Mouse (Mus musculus) kidney, postnatal 4 days (tissue): ENCODE data around the gene Hsd17b1.

ENCODE experiments used
- DNase-seq, 2 experiments: peaks; one replicate each; pipeline ENCODE4 v3.0.0; 2021; ENCODE audit warnings: mixed read lengths in 2 of 2

Hsd17b1 gene

DNA sequence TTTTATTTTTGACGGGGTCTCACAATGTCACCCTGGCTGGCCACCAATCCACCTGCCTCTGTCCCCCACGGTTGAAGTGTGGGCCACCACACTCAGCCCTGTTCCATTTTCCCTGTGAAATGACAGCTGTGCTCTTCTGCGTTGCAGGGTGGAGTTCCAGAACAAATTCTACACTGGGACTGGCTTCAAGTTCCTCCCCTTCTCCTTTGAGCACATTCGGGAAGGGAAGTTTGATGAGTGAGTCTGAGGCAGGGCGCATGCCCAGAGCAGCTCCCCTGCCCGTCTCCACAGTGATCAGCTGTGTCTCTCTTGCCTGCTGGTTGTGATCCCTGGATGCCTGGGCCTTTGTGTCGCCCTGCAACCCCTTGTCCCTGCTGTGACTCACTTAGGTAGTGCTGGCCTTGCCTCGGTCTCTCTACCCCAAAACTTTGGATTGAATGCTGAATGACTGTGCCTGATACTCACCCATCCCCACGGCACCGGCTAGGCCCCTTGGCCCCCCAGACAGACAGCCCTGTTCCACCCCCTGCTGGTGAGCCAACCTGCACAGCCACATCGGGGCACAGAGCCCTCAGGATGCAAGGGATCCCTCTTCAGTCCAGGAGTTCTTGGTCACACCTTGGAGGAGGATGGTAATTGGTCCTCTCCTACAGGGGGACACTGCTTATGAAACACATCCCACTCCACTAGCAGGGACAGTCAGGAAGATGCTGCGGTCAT, 15.9 kb upstream of the Hsd17b1 start:
- DNase-seq, result peak in 1 of 2 experiments; percentile 27

DNA sequence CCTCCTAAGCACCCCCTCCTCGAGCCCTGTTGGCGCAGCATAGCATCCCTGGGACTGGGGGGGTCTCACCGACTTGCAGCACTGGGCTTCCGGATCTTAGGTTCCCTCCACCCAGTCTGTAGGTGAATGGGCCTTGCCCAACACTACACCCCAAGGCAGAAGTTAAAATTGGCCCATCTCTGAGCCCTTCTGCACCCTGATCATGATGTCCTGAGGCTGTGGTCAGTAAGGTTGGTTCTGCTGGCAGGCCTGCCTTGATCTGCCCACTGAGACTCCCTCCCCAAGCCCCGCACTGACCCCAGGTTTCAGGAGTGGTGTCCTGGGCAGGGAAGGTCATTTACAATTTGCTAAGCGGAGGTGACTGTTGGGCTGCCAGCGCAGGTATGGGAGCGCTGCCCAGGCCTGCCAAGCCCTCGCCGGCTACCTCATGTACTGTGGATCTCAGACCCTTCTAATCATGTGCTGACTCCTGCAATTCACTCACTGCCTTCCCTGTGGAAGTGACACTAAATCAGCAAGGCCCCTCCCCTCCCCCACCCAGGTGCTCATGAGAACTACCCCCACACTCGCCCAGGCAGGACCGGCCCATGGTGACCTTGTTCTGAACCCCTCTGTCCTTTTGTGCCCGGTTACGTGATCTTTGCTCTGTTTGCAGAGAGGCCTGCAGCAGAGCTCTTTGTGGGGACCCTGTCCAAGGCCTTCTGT, 15.1 kb upstream of the Hsd17b1 start:
- peak in 1 of 2 experiments; percentile 34 for DNase-seq

DNA sequence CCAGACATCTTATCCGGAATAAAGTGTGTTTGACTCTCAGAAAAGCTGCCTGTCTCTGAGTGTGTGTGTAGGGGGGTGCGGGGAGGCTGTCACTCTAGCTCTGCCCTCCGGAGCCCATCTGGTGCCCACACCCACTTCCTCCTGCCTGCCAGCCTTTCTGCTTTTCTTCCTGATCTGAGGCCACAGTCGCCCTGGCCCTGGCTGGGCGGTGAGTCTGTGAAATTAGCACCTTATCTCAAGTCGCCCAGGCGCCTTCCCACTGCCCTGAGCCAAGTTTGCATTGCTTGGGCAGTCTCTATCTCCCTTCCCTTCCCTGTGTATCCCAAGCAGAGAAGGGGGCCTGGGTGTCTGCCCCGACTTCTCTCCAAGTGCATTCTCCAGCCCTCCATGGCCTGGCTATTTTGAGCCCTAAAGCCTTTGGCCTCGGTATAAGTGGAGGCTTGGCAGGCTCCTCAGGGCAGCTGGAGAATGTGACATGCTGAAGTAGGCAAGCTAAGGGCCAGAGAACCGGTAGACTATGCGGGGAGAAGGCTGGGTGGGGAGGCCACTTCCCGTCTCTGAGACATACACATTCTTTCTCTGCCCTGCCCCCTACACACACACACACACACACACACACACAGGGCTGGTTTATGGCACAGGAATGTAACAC, 14.4 kb upstream of the Hsd17b1 start:
- peak; percentile 67 to 78 for DNase-seq

DNA sequence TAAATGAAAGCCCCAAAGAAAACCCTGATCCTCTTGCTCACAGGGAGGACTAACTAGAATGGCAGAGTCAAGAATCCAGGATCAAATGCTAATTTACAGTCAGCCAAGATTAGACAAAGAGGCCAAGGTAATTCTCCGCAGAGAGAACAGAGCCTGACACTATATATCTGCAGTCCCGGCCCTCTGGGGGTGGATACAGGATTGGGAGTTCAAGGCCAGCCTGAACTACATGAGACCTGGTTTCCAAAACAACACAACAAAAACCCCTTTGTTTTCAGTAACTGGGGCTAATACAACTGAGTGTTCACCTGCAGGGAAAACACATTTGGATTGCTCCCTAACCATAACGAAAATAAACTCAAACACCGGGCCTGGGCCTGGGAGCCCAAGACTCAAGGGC, 13.7 kb upstream of the Hsd17b1 start:
- DNase-seq, result no peak

DNA sequence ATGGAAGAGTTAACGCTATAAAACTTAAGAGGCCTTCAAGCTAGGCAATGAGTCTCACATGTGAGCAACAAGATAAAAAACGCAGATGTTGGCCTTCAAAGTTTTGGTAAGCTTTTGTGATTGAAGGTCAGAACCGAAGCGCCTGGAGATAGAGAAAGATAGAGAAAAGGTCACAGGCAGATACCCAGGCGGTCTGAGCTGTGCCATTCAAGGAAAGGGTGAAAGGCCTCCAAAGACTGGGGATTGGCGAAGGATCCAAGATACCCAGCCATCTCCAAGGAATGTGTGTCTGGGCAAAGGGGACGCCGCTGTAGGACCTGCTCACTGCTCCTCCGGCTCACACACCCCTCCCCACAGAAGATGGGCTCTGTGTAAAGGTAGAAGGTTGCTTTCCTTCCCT, 13.2 kb upstream of the Hsd17b1 start:
- DNase-seq, result no peak

DNA sequence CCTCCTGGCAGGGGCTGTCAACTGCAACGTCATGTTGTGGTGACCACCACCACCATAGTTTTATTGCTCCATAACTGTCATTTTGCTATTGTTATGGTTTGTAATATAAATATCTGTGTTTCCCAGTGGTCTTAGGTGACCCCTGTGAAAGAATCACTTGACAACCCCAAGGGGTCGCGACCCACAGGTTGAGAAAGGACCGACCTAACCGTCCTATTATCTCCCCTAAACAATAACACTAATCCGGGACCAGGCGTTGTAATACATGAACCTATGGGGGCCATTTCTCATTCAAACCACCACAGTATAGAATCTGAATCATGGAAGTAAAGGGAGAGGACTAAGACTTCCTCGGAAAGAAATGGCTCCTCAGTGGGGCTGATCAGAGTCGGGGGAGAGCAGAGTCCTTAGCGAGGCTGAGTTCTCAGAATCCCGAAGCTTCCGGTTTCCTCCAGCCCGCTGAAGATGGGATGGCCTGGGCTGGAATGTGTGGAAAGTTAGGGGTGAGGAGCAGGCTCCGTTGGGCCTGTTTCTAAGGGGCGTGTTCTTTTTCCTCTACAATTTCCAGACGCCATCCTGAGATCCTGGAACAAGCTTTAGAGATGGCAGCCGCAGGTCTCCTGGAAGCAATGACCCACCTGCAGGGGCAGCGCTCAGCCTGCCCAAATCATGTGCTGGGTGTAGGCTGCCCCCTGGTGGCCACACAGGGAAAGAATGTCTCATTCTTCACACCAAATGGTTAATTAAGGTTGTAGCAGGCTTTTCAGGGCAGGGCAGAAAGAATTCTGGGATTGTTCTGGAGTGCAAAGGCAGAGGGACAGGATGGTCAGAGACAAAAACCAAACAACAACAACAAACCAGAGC, 11.4 kb upstream of the Hsd17b1 start:
- peak; percentile 93 to 94 for DNase-seq

DNA sequence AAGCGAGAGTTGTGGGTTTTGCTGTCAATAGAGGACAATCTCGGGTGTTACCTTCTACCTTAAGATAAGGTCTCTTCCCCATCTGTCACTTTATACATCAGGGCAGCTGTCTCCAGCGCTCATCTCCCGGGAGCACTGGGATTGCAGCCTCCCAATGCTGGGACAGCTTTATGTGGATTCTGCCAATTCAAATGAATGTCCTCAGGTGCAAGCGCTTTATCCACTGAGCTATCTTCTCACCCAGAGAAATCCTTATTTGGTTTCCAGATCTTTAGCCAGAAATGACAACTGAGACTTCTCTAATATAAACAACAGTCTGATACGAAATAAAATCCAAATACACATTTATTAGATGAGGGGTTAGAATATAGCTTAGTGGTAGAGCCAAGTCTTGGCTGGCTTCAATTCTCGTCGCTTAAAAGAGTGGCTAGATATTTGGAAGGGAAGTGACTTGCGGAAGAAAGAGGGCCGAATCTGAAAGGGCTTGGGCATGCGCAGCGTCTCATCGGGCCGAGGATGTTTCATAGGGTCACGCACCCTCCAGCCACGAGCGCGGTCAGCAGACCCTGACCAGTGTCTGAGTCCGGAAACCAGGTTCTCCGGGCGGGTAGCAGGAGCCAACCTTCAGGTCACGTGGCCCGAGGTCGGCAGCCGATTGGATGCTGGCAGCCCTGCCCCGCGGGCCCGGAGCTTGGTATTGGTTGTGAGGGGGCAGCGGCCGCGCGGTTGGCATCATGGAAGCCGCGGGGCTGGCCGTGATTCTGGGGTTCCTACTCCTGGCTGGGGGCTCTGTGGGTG, 8.6 kb upstream of the Hsd17b1 start, which contains the start of gene Naglu:
Gene Naglu (plus strand): TSS at position 622 of the 798 bp plus-strand sequence.
- peak; percentile 96 to 98 for DNase-seq

DNA sequence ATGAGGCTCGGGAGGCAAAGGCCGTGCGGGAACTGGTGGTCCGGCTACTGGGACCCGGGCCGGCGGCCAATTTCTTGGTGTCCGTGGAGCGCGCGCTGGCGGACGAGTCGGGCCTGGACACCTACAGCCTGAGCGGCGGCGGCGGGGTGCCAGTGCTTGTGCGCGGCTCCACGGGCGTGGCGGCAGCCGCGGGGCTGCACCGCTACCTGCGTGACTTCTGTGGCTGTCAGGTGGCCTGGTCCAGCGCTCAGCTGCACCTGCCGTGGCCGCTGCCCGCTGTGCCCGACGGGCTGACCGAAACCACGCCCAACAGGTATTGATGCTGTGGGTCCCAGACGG, 8.1 kb upstream of the Hsd17b1 start:
- DNase-seq, result no peak

DNA sequence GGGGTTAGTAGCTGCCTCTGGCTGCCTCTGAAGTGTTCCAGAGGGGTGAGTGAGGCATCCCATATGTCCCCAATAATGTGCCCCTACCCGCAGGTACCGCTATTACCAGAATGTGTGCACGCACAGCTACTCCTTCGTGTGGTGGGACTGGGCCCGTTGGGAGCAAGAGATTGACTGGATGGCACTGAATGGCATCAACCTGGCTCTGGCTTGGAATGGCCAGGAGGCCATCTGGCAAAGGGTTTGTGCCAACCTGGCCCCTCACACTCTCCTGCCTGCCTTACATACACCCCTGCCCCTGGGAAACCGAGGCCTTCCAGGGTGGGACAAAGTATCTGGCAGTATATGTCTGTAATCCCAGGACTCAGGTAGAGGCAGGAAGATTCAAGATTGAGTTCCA, 7.2 kb upstream of the Hsd17b1 start:
- no peak for DNase-seq

DNA sequence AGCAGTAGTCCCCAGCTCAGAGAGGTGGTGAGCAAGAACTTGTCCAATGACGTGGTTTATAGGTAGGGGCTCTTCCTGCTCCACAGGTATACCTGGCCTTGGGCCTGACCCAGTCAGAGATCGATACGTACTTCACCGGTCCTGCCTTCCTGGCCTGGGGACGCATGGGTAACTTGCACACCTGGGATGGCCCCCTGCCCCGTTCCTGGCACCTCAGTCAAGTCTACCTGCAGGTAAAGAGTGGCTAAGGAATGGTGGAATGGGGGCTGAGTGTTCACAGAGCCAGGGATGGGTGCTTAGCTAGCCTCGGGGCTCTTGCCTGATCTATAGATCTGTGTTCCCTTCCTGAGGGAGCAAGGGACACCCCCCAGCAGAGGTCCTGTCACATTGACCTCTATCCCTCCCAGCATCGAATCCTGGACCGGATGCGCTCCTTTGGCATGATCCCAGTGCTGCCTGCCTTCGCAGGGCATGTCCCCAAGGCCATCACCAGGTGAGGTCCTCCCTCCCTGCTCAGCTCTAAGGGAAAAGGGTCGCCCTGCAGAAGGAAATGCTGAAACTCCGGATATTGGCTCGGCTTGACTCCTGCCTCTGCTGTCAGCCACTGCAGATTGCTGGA, 6.3 kb upstream of the Hsd17b1 start:
- no peak for DNase-seq

DNA sequence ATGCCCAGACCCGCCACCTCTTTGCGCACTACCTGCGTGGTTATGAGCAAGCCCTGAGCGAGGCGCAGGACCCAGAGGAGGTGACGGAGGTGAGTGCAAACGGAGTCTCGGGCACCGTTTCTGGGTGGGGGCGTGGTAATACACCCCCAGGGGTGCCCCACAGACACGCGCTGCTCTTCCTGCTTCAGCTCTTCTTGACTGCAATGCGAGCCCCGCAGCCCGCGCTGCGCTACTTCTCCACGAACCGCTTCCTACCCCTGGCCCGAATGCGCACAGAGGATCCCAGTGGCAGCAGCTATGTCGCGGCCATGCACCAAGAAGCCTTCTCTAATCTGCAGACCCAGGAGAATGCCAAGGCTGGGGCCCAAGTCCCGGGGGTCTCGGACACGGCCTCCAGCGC, 1.5 kb downstream of the Hsd17b1 start:
- DNase-seq, result peak in 1 of 2 experiments; percentile 43

DNA sequence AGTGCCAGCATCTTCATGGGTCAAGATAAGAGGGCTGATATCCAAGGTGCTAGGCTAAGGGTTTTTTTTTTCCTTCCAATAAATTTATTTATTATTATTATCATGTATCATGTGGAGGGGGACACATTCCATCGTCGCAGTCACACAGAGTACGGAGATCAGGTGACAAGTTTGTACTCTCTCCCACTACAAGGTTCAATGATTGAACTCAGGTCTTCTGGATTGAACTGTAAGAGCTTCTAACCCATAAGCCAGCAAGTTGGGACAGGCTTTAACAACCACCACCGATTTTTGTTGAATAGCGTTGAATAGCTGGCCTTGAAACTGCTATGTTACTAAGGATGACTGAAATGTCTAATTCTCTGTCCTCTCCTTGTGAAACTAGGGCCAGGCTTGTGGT, 2.2 kb downstream of the Hsd17b1 start:
- no peak for DNase-seq

DNA sequence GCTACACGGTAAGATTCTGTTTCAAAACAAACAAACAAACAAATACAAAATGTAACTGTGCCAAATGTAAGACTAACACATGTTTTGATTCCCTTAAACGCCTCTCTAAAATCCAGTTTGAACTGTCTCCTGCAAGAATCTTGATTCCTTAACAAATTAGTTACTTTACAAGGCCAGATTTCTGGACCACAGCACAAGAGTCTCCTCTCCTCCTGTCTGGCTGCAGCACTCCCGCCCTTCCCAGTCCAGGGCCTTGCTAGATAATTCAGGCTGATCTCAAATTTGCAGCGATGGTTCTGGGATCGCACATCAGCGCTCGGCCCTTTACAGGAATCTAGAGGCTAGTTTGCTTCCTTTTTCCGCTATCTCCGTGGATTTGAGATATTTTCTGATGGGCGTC, 3.4 kb downstream of the Hsd17b1 start:
- DNase-seq, result peak in 1 of 2 experiments; percentile 34

DNA sequence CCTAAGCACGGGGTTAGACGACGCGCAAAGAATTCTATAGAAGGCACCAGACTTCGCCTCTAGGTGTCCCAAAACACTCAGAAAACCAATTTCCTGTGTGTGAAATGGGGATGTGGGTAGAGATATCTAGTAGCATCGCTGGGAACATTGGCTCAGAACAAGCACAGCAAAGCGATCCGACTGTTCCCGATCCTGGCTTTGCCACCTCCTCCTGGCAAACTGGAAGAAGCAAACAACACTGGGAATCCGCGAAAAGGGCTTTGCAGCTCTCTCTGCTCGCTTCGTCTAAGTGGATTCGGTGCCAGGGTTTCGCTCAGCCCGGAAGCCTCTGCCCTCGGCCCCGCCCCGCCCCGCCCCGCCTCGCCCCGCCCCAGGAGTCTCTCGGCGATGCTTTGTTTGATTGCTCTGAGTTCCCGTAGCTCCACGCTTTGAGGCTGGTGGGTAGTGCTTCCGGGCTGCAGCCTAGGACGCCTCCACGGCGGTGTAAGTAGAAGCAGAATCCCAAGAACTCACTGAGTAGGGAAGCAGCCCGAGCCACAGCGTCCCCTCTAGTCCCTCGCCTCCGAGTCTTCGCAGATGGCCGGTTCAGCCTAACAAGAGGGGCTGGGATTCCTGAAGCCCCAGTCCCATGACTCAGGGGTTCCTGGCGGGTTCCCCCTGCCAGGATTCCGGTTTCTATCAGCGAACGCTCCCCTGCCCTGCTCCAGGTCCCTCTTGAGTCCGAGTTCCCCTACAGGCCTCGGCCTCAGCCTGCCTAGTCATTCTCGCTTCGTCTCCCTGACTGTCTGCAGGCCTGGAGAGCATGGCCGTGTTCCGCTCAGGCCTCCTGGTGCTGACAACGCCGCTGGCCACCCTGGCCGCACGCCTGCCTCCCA, 4.2 kb downstream of the Hsd17b1 start, which contains the start of gene Coasy:
Gene Coasy (plus strand): TSS at position 358 of the 875 bp plus-strand sequence.
- peak; percentile 86 to 92 for DNase-seq

DNA sequence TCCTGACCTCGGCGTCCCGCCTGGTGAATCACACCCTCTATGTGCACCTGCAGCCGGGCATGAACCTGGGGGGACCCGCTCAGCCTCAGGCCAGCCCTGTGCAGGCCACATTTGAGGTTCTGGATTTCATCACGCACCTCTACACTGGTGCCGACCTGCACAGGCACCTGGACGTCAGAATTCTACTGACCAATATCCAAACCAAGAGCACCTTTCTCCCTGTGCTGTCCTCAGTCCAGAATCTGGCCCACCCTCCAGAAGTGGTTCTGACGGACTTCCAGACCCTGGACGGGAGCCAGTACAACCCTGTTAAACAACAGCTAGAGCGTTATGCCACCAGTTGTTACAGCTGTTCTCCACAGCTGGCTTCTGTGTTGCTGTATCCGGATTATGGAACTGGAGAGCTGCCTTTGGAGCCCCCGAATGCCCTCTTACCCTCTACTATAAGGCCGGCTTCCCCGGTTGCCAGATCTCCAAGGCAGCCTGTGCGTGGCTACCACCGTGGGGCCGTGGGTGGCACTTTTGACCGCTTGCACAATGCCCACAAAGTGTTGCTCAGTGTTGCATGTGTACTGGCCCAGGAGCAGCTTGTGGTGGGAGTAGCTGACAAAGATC, 5.0 kb downstream of the Hsd17b1 start:
- DNase-seq, result peak; percentile 49 to 69

DNA sequence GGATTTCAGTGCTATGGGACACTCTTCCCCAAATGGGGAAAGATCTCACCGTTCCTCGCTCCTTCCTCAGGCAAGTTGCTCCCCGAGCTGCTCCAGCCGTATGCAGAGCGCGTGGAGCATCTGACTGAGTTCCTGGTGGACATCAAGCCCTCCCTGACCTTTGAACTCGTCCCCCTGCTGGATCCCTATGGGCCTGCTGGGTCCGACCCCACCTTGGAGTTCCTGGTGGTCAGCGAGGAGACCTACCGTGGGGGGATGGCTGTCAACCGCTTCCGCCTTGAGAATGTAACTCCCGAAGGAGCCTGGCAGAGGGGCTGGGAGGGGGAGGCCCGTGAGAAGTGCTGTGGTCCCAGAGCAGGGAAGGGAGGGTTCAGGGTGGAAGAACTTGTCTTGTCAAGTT, 6.0 kb downstream of the Hsd17b1 start:
- no peak for DNase-seq

DNA sequence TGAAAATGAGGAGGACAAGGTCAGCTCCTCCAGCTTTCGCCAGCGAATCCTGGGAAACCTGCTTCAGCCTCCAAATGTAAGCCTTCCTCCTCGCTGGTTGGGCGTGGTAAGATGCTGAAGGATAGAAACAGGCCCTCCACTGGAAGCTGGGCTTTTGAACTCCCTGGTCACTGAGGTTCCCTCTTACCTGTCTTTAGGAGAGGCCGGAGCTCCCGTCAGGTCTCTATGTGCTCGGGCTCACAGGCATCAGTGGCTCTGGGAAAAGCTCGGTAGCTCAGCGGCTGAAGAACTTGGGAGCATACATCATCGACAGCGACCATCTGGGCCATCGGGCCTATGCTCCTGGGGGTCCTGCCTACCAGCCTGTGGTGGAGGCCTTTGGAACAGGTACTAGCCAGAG, 6.6 kb downstream of the Hsd17b1 start:
- DNase-seq, result no peak

DNA sequence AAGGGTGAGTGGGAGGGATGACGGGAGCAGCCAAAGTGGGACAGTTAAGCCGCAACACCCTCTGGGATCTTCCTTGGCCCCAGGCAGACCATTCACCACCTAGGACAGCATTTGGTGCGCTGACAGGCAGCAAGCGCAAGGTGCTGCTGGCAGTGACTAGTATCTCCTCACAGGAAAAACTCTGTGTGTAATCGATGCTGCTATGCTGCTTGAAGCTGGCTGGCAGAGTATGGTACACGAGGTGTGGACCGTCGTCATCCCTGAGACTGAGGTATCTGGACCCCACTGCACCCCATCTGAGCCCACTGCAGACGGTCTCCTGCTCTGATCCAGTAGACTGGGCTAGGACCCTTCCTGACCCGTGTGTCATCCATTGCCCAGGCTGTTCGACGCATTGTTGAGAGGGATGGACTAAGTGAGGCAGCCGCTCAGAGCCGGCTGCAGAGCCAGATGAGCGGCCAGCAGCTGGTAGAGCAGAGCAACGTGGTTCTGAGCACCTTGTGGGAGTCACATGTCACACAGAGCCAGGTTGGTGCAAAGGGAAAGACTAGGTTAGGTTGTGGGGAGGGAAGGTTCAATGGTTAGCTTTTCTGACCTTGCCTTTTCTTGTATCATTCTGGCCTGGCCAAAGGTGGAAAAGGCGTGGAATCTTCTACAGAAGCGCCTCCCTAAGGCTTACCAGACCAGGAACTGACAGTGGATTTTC, 7.6 kb downstream of the Hsd17b1 start:
- DNase-seq, result no peak

DNA sequence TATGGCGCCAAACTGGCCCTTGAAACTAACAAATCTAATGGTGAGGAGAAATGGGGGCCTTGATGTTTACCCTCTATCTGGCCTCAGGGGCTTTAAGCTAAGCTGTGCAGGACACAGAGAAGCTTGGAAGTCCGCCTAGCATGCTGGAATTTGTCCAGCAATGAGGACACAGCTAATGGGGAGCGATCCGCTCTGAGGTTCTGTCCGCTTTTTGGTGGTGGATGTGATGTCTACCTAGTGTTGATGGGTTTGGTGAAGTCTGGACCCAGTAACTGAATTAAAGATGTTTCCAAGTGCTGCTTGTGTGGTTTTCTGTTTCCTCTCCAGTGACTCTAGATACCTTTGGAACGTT, 8.1 kb downstream of the Hsd17b1 start:
- peak in 1 of 2 experiments; percentile 29 for DNase-seq
